Mouse (Mus musculus) T-cell, adult 2 months (primary cell): ENCODE data around the gene Amz2.
"Not testable (repeated sequence)": the region's sequence is repeated elsewhere in the genome, so short reads cannot be mapped to it uniquely, and the experiment has no call there.

Source experiments
- DNase-seq: peaks from one replicate; pipeline ENCODE4 v3.0.0; 2022; ENCODE audit warnings: low spot score

The Amz2 gene

DNA sequence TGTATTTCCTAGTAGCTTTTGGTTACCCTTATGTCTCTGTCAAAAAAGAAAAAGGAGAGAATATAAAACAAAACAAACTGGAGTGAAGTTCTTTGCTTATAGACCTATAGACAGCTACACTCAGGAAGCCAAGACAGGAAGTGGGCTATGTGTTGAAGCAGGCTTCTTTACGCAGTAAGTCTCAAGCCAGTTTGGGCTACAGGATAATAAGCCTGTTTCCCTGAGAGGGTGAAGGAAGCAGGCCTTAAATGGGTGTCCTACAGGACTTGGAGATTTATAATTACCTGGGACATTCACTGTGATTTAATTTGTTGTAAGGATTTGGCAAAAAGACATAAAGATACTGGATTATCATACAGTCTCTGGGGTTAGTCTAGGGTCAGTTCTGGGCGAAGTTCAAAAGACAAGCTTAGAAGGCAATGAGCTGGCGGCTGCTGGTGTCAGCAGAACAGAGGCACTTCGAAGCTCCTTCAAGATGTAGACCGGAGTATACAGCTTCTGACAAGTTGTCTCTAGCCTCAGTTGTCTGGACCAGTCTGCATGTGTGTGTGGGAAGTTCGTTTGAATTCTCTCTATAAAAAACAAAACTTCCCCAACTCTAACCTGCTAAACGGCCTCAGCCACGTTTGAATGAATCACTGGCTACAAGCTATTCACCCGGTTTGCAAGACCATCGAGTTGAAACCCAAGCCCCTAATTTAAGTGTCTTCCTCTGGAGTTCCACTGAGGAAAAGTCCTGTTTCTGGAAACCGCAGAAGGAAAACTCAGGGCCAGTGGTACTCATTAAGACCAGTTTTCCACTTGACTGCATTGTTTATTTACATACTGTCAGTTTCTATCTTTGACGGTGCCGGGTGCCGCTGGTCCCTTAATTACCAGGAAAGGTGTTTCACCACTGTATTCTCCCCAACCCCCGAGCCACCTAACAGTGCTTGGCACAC lies 45.4 kb downstream of the Amz2 start:
- DNase-seq = peak; percentile 64

DNA sequence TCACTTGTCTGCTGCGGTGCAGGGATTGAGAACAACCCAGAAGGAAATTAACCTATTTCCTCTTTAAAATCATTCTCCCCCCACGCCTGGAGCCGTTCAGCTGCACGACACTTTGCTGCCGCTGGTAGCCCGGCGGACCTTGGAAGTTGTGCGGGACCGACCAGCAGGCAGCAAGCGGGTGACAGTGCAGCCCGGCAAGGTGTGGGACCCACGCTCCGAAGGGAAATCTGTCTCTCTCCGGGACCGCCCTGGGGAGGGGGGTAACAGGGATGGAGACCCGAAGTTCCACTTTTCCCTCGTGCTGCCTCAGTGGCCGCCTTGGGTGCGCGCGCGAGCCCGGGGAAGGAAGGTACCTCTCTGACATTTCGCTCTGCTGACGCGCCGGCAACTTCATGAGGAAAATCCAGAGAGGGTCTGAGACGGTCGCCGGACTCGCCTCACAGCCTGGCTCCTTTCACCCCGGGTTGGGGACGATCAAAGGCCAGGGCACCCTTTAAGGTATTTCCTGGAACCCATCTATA lies 46.5 kb downstream of the Amz2 start:
- DNase-seq = peak; percentile 56

DNA sequence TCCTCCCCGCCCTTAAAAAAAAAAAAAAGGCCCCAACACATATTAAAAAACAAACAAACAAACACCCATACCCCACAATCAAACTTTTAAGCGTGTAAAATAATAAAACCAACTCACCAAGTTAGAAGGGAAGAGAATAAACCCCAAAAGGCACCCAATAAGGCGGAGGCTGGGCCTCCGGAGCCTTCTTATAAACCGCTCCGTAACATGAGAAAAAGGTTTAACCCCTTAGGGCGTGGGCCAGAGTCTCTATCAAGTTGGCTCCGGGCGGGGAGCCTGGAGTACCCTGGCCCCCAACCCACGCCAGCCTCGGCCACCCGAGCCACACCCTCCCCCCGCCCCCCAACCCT lies 47.0 kb downstream of the Amz2 start:
- no peak for DNase-seq

DNA sequence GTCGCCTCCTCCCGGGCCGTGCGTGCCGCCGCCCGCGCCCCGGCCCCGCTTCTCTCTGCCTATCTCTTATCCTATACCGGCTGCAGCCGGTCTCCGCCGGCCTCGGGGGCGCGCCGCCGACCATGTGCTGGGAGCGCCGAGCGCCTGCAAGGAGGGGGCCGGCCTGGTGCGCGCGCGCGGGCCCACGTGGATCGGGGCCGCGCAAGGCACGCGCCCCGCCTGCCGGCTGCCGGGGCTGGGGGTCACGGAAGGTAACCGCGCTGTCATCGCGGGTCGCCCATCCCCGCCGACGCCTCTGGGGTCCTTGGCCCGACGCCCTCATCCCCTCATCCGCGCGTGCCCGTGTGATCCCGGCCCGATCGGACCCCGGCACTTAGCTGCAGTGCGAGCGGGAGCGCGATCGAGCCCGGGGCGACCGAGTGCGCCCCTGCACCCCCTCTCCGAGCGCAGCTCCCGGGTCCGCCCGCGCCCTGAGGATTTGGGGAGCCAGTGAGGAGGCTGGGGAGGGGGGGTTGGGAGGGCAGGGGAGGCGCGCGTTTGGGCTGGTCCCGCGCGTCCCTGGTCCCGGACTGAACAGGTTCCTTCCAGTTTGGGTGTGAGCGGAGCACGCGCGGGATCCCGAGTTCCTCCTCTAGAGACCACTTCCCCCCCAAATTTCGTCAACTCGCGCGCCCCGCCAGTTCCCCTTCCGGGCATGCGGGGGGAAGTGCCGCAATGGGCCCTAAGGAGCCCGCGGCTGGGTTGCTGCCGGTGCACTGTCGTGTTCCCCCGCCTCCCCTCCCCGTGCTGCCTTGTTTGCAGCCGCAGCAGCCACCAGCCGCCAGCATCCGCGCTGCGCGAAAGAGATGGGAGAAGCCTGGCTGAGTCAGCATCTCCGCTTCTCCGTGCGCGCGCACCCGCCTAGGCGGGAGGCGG lies 47.7 kb downstream of the Amz2 start, which contains the start of the genes Arsg and Slc16a6:
TSS of gene Arsg (plus strand) at position 204 of the 915 bp plus-strand sequence.
TSS of gene Slc16a6 (minus strand) at position 428 of the 915 bp plus-strand sequence.
- peak; percentile 94 for DNase-seq

DNA sequence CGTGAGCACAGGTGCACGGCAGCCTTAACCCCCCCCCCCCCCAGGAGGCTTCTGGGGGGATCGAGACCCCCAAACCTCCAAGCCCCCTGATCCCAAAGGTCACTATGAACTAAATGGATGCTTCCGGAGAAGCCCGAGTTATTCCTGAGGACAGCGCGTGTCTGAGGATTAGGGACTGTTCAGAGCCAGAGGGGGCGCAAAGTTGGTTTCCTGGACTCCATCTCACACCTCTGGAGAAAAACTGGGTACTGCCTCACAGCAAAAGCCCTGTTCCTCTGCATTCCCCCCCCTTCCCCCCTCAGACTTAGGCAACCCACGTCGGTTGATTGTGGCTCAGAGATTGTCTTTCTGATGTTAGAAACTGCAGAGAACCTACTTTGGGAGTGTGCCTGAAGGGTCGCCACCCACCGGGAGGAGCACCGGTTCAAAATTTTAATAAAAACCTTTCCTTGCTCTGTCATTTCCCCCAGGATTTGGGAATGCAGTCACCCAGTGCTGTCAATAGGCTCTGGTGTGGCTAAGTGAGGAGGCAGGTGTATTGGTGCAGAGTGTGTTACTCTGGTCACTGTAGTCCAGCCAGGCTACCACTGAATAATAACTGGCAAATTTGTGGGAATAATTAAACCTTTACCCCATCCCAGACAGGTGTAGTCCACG lies 48.5 kb downstream of the Amz2 start:
- no peak for DNase-seq

DNA sequence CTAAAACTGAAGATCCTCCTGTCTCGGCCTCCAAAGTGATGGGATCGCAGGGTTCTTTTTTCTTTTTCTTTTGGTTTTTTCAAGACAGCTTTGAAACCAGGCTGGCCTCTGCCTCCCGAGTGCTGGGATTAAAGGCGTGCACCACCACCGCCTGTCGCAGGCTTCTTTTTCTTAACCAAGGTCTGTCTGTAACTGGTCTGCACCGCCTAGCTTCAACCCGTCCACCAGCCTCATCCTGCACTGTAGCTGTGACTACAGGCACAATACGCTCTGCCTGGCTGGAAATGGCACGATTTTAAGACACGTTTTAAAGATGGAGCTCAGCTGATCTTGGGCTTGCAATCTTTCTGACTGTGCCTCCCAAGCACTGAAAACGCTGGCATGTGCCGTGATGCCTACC lies 49.1 kb downstream of the Amz2 start:
- DNase-seq = no peak

DNA sequence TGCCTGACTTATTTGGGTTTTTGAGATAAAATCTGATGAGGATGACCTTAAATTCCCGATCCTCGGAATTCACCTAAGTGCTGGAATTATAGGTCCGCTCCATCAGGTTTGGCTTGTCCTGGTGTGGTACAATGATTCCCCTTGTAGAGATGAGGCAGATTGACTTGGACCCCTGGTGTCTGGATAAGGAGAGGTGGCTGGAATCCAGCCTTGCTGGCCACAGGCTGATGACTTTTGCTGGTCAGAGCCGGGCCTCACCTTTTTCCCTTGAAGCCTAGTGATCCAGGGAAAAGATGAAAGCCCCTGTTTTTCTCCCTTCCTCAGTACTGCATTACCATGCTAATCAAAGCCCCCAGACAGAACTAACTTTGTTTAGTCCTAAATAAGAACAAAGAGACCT lies 50.0 kb downstream of the Amz2 start:
- DNase-seq = no peak

DNA sequence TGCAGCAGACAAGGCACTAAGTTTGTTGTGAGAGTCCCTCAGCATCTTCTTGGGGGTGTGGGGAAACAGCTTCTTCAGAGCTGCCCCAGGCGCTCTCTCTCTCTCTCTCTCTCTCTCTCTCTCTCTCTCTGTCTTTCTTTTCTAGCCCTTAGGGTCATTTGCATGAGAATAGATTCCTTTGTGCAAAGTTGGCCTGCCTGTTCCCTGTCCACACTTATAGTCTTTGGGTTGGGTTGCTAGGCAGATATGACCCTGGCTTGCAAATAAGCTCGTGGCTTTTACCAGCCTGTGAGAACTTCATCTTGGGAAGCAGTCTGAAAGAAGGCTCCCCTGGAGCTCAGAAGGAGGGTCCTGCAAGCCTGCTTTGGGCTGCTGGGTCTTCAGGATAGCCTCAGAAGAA lies 50.5 kb downstream of the Amz2 start:
- no peak for DNase-seq

DNA sequence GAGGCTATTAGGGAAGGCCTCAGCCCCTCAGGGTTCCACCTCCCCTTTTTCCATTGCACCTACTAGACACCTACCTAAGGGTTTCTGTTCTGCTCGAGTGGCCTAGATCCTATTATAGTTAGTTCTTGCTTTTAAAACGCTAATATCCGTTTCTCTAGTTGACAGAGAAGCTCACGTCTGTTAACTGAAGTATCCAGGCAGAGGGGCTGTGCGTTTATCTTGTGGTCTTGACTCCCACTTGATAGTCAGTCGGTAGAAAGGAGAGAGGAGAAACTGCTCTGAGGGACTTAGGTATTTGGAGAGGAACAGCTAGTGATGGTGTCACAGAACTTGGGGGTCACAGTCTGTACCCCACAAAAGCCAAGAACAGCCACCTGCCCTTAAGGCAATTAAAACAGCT lies 50.9 kb downstream of the Amz2 start:
- no peak for DNase-seq

DNA sequence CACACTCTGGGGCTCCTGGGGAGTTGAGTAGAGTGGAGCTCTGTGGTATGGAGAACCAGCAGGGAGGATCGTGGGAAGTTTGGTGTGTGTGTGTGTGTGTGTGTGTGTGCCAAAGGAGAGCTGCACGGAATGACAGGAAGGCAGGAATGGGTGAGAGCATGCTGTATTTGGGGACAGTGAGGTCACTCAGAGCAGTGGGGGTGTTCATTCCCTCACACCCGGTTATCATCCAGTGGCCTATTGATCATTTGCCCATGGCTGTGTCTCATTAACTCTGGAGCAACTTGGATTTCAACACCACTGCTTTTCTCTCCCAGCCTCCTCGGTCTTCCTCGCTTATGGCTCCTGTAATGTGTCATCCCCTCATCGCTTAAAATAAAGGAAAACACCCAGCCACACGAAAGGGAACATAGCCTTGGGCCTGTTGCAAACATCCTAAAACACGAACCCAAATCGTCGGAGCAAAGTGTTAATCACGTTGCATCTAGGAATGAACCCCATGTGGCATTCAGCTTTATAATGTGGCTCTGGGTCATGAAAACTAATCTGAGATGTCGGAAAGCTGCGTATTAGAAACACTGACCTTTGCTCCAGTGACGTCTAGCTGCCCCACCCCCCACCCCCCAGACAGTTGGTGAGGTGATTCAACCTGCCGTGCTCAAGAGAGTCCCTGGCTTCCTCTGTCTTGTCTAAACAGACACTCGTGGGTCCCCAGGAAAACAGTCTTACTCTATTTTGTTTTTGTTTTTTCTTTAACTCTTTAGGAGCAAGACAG lies 52.0 kb downstream of the Amz2 start:
- no peak for DNase-seq

DNA sequence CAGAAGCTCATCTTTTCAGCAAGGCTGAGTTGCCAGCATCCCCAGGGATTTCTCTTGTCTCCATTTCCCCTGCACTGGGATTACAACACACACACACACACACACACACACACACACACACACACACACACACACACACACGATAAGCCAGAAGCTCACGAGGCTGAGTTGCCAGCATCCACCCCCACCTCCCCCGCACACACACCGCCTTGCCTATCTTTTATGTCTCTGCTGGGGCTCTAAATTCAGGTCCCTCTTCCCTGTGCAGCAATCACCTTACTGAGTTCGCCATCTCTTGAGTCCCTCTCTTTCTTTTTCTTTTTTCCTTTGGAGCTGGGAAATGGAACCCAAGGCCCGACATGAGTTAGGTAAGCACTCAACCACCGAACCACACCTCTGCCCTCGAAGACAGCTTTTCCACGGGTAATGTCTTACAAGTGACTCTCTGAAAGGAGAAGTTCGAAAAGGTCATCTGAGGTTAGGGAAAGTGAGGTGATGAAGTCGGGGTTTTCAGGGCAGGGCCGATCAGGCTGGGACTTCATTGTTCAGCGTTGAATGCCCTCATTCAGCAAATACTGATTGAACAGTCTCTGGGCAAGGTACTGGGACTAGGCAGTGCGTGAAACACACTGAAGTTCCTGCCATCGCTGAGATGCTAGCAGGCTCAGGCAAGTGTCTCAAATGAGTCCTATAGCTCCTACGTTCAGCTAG lies 54.0 kb downstream of the Amz2 start:
- DNase-seq = no peak

DNA sequence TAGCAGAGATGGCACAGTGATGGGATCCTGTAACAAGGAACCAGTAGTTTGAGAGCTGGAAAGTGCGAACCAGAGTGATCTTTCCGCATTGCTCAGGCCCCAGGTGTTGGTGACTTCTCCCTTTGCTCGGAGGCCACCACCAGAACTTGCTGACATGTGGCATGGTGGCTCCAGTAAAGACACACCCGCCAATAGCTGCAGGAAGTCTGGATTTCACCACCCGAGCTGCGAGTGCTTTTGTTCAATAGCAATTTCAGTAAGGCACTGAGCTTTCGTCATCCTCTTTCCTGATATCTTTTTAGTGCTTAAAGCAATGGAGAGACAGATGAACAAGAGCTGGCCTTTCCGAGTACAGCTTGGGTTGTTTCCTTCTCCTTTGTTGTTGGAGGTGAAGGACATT lies 54.7 kb downstream of the Amz2 start:
- DNase-seq = no peak

DNA sequence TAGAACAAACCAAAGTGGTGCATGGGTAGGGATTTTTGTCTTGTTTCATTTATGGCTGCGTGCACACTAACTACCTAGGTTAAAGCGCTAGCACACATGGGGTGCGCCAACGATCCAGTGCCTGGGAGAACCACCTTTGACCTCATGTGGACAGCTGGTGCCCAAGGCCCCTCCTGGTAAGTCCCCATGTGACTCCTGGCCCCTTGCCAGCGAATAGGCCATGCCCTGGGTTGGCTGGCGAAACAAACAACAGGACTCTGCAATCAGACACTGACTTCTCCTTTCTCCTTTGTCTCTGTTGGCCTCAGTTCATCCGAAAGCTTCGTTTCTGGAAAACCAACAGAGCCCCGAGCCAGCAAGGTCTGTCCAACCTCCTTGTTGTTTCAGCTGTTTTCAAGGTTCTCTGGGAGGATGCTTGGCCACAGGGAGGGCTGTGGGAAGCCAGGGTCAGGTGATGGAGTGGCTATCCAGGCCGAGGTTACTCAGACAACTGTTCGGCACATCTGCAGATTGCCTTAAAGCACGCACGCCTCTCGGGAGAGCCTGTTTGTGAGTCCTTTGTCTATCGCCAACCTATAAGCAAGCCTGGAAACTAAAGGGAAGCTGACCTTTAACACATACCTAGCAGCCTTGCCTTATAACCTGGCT lies 59.8 kb downstream of the Amz2 start:
- no peak for DNase-seq

DNA sequence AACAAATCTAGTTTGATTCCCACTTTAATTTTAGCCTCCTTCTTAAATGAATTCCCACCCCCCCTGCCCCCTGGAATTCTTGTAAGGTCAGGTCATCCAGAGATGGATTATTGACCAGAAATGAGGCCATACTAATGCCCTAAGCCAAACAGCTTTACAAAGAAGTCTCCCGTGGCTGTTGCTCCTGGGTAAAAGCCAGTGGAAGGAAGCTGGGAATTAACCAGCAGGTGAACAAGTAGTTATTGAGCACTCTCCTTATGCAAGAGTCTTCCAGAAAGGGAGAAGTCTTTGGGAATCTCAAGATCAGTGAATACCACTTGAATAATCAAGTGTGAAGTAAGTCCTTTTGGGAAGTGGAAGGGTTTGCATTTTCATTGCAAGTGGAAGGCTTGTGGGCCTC lies 61.4 kb downstream of the Amz2 start:
- no peak for DNase-seq

DNA sequence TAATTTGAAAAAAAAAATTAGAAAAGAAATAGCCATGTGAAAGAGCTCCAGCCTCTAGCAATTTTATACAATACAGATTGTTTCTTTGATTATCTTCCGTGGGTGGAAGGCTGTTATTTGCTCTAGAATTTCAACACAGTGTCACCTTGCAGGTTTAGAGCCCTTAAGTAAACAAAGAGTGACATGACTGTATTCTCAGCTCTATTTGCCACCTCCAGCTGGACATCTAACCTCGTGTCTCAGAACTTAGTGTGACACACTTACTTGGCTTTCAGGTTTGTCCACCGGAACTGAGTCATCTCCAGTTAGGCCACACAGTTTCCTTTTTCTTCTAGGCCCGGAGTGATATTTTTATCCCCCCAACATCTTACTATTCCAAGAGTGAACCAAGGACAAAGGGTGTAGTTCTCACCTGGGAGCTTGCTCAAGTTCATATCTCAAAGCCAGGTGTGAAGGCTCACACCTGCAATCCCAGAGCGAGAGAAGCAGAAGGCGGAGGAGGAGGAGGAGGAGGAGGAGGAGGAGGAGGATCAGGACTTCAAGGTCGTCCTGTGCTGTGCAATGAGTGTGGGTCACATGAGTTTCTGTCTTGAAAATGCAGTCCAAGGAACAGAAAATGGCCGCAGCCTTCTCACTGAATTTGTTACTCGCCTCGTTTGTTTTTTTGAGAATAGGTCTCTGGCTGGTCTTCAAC lies 62.4 kb downstream of the Amz2 start:
- no peak for DNase-seq

DNA sequence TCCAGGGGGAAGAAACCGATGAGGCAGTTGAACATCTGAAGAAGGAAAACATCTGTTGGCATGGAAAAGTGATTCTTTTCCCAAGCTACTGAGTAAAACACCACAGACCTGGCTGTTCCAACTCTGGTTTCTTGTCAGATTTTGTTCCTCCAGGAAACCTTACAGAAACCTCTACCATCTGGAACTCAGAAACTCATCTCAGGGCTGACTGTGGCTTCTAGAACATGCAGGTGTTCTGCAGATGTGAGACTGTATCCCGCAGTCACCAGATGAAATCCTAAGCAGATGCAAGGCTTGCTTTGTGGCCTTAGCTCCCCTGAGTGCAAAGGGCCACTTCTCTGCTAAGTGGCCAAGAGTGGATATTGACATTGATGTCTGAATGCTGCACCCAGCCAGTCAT lies 64.0 kb downstream of the Amz2 start:
- DNase-seq = no peak

DNA sequence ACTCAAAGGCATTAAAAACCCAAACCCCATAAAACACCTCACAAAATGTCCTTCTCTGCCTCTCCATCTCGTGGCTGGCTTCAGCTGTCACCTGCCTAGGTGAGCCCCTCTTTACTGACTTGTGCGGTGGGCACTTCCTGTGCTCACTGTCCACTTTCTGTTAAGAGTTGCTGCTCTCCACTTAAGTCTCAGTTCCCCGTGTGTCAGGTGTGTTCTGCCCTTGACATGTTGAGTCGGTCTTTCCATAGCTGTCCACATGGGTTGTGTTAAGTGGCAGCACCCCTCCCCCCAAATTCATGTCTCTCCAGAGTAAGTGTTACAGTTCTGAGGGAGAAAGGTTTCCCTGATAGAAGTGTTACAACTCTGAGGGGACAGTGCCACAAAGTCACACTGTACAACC lies 66.1 kb downstream of the Amz2 start:
- DNase-seq = no peak

DNA sequence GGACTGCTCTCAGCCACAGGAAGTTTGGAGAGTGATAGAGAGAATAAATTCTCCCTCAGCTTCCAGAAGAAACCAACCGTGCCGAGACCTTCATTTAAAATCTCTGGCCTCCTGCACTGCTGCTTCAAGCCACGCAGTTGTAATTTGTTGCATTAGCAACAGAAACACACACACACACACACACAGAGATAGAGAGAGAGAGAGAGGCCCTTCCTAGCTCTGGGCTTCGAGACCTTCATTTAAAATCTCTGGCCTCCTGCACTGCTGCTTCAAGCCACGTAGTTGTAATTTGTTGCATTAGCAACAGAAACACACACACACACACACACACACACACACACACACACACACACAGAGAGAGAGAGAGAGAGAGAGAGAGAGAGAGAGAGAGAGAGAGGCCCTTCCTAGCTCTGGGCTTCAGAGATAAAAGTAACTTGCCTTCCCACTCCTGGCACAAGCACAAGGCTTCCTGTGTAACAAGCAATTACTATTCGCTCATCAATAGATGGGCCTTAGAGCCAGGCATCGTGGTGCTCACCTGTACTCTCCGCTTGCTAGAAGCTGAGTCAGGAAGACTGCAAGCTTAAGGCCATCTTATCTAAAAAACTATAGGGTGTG lies 67.2 kb downstream of the Amz2 start:
- not testable (repeated sequence) for DNase-seq
